Mouse (Mus musculus) mesoderm, embryonic 11.5 days (tissue): ENCODE data around the gene Borcs6.

Source experiments
- DNase-seq: peaks from one replicate; pipeline ENCODE4 v3.0.0-alpha.2; 2012; ENCODE audit warnings: low read depth, low spot score

The Borcs6 gene

DNA sequence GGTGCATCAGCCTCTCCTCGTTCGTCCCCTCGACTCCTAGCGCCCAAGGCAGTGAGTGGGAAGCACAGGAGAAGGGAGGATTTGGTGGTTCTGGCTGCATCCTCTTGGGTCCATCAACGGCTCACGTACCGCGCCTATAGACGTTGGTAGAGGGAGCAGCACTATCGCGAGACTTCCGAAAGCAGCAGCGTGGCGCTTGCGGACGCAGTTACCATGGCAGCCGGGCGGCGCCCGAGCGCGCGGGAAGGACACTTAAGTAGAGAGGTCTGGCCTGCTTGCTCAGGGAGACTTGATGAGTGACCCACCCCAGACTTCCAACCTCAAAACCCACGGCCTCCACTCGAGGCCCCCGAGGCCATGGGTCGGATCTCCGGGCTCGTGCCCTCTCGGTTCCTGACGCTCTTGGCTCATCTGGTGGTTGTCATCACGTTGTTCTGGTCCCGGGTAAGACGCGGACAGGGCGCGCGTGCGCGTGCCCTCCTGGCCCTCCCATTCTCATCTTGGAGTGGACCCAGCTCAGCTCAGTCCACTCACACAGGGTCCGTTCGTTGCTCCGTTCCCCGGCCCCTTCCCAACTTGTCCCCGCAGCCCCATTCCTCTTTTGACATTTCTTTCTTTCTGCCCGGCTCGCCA, 11.2 kb downstream of the Borcs6 start, which contains the start of gene Tmem107:
Gene Tmem107 (plus strand): TSS at position 217 of the 633 bp plus-strand sequence.
- peak; percentile 97 for DNase-seq

DNA sequence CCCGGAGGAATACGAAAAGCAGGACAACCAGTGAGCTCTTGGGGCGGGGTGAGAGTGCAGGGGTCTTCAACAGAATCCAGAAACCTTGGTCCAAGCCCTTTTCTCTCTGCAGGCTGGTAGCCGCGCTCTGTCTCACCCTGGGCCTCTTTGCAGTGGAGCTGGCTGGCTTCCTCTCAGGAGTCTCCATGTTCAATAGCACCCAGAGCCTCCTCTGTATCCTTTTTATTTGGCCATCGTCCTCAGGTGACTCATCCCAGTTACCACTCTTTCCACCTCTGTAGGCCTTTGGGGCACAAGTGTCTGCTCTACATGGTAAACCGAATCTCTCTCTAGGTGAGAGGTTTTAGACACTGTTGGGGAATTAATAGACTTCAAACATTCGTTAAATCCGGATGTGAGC, 11.7 kb downstream of the Borcs6 start:
- DNase-seq = no peak

DNA sequence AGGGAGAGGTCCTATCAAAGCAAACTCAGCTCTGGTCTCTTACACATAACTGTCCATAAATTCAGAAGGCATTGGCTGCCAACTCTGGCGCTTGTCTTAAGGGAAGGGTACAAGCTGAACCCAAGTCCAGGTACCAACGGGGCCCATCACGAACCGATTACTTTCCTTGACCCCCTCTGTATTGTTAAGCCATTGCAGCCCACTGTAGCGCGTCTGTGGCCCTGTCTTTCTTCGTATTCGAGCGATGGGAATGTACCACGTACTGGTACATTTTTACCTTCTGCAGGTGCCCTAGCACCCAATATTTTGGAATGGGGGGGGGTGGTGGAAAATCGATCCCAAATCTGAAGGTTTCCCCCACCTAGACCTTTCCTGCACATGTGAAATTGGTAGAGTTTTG, 12.7 kb downstream of the Borcs6 start:
- DNase-seq = no peak

DNA sequence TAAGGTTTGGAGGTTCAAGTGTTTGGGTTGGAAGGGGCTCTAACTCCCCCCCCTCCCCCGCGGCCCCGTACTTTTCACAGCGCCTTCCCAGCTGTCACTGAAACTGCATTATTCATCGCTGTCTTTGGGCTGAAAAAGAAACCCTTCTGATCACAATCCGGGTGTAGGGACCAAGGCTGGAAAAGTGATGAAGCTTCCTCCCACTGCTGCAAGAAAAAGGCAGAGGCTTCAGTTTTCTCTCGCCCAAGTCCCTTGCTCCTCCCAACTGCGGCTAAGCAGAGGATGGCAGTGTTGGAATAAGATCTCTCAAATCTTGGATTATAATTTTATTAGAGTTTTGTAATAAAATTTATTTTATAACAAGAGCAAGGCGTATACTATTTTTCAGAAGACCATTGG, 13.1 kb downstream of the Borcs6 start:
- no peak for DNase-seq

DNA sequence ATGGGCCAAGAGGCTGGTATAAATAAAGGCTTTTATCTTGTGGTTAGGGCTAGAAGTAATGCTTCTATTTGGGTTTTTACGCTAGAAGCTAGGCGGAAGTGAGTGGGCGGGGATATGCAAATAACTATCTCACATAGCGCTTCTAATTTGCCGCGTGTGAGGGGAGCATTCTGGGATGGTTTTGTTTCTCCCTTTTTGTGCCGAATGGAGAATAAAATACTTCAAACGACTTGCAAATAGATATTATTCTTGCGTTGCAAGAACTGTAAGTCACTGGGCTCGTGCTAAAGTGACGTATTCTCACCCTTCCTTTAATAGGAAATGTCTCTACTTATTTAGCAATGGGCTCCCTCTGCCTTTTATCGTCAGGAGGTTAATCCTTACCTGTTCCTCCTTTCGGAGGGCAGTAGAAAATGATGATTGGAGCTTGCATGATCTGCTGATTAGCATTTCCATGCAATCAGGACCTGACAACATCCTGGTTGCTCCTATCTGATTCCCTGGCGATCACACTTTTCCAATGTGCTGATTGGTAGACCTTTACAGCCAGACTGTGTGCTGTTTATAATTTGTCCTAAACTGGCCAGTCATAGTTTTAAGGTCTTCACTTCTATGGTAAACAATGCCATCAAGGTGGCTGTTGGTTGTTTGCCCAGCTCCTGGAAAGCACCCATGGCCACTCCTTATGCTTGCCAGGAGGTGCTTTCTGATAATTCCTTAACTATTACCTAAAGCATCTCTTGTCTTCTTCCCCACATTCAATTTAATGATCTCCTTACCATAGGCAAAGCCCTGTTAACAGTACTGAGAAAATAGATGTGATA, 13.8 kb downstream of the Borcs6 start:
- DNase-seq = peak; percentile 94

DNA sequence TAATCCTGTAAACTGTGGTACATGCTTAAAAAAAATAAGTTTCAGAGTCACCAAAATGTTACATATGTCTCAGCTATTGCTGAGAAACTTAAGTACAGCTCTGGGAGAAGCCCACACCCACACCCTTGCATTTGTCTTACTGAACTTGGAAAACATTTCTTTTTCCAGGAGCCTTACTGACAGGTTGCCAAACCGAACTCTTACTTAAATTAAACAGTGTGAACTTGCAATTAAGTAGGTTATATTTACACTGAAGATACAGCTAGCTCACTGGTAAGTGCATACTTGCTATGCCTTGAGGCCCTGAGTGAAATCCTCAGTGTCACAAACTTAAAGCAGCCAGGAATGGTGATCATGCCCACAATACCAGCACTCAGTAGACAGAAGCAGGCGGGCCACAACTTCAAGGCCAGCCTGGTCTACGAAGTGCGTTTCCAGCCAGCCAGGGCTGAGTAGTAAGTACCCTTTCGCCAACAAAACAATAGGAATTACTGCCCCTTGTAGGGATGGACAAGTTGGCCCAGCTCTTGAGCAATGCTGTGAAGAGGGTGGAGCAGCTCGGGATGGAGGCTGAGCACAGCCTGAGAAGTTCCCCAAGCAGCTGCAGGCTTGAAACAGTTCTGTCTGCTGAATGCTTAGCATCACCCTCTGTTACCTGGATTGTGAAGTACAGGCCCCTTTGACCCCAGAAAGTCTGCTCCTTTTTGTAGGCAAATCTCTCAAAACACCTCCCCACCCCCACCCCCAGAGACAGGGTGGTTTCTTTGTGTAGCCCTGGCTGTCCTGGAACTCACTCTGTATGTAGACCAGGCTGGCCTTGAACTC, 14.6 kb downstream of the Borcs6 start:
- DNase-seq = no peak

DNA sequence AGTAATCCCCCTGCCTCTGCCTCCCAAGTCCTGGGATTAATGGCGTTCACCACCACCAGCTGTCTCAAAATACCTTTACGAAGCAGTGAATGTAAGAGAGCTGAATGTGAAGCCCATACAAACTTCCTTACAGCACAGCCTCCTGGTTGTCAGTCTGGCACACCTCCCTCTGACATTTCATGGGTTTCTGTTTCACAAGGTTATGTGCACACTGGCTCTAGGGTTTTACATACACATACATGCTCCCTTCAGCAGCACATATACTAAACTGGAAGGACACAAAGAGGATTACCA, 15.2 kb downstream of the Borcs6 start:
- no peak for DNase-seq

DNA sequence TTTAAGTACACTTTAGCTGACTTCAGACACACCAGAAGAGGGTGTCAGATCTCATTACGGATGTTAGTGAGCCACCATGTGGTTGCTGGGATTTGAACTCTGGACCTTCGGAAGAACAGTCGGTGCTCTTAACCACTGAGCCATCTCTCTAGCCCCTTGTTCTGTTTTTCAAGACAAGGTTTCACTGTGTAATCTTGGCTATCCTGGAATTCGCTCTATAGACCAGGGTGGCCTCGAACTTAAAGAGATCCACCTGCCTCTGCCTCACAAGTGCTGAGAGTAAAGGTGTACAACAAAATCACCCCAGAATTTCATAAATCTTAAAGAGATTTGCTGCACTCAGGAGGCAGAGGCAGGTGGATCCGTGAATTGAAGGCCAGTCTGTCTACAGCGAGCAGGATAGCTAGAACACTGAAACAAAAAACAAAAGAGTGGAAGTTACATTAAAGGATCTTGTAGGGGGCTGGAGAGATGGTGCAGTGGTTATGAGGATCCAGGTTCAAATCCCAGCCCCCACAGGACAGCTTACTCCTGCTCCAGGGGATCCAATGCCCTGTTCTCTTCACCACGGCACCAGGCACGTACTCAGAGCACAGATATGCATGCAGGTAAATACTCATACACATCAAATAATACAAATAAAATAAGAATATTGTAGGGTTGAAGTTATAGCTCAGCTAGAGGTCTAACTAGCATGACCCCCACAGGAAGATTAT, 16.4 kb downstream of the Borcs6 start:
- no peak for DNase-seq

DNA sequence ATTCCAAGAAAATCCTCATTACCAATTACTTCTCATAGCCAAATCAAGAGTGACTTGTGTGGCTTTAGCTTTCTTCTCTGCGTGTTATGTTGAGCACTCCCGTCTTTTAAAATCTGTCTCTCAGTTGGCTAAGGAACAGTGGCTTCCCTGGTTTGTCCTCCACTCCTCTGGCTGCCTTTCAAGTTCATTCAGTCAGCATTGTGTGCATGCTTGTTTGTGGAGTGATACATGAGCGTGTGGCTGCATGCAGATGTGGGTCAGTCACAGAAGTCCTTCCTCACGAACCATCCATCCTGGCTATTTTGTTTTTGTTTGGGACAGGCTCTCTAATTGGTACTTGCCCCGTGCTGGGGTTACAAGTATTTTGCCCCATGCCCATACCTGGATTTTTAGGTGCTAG, 17.1 kb downstream of the Borcs6 start:
- DNase-seq = no peak

DNA sequence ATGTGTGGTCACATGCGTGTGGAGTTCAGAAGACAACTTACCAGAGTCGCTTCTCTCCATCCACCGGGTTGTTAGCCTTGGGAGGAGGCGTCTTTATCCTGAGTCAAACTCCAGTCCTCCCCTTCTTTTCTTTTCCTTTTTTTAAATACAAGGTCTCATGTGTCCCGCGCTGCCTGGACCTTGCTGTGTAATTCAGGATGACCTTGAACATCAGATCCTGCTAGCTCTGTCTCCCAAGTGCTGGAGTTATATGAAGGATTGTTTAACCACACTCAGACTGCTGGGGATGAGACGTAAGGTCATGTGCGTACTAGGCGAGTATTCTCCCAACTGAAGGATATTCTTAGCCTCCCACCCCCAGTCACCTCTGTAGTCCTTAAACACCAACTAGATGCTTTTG, 17.8 kb downstream of the Borcs6 start:
- no peak for DNase-seq

DNA sequence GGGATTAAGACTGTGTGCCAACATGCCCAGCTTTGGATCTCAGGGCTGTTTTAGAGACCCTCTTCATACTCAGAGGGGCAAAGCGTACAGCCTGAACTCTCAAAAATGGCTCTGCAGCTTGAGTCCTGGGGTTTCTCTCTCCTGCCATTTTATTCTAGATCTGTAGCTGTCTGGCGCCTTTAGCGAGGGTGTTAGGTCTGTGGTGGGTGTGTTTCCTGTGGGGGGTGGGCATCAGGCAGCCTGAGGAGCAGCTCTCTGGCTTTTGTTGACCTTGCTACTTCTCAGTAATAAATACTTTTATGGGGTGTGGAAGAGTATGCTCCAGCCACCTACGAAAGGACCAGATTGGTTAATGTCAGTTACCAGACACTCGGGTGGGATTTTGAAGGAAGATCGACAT, 18.5 kb downstream of the Borcs6 start:
- no peak for DNase-seq

DNA sequence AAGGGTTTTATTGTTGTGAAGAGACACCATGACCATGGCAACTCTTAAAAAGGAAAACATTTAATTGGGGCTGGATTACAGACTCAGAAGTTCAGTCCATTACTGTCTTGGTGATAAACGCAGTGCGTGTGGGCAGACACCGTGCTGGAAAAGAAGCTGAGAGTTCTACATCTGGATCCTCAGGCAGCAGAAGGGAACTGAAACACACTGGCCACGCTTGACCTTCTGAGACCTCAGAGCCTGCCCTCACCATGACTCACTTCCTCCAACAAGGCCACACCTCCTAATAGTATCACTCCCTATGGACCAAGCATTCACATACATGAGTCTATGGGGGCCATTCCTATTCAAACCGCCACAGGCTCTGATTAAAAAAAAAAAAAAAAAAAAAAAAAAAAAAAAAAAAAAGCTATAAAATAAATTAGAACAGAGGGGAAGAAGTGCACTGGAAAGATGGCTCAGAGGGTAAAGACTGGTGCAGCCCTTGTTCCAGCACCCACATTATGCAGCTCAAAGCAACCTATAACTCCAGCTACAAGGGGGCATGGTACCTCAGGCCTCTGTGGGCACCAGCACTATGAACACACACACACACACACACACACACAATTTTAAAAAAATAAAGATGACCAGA, 19.4 kb downstream of the Borcs6 start:
- no peak for DNase-seq

DNA sequence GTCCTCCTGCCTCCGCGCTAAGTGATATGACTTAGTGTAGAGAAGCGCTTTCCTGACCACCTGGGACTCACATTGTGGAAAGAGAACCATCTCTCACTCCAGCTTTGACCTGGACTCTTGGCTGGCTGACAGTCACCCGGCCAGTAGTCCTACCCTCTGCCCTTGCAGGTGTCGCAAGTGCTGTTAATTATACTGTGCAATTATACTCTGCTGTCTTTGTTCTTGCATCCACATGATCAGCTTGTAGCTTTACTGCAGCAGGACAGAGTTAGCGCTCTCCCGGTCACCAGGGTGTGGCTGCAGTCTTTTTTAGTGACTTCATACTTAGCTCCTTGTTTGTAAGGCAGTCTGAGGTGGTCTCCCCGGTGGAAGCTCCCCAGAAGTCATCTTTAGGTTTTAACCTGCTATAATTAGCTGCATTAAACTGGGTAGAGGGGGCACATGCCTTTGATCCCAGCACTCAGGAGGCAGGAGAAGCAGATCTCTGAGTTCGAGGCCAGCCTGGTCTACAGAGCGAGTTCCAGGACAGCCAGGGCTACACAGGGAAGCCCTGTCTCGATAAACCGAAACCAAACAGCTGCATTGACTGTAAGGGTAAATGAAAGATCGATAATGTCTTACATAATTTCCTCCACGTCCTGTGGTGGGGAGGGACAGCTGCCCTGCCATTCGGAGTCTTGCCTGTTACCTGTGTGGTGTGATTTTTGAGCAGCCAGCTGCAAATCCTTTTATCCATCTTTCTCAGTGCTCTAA, 20.8 kb downstream of the Borcs6 start:
- no peak for DNase-seq

DNA sequence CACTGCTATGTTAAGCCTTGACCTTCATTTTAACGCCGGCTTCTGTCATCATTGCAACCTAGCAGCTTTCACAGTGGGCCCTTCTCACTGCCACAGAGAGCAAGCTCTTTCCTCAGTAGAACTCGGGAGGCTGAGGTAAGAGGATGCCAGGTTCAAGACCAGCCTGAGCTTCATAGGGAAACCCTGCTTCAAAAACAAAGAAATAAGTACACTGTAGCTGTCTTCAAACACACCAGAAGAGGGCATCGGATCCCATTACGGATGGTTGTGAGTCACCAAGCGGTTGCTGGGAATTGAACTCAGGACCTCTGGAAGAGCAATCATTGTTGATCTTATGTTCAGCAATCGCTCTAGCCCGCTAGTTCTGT, 21.3 kb downstream of the Borcs6 start:
- DNase-seq = no peak

DNA sequence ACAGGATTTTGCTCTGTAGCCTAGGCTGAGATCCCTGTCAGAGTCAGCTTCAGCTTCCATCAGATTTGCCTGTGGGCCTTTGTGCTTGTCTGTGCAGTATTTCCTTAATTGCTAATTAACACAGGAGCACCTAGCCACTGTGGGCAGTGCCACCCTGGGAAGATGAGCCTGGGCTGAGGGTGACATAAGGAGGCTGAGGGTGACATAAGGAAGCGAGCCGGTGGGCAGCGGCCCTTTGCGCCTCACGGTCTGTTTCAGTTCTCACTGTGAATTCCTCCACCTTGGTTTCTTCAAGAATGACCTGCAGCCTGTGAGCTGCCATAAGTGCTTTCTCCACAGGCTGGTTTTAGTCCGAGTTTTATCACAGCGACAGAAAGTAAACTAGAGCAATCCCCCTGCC, 22.1 kb downstream of the Borcs6 start:
- DNase-seq = no peak

DNA sequence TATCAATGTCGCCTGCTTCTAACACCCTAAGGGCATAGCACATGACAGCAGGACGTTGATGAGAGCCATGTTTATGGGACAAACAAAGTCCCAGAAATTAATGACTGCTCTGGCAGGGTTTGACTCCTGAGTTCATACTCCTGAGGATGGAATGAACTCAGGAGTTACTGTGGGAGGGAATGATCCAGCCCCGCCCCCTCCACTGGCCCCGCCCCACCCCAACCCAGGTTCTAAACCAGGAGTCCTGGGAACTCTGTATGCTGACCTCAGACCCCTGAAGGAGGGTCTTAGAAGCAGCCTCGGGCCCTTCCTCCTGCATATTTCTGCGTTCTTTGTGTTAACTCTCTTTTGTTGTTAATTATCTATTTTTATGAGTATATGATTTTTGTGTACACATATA, 26.1 kb downstream of the Borcs6 start:
- no peak for DNase-seq

DNA sequence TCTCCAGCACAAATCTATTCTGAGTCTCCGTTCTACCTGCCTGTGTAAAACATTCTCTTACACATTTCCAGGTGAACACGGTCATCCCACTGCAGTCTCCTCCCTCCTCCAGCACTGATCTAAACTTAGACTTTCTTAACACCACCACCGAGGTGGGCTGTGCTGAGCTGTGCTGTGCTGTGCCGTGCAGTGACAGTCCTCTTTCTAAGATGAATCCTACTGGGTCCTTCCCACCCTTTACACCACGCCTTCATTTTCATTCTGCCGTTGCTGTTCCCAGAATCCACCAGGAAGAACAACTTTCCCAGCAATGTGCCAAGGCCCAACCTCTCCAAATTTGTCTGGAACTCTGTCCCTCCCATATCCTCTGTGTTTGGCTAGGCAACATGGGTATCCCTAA, 26.9 kb downstream of the Borcs6 start:
- DNase-seq = no peak

DNA sequence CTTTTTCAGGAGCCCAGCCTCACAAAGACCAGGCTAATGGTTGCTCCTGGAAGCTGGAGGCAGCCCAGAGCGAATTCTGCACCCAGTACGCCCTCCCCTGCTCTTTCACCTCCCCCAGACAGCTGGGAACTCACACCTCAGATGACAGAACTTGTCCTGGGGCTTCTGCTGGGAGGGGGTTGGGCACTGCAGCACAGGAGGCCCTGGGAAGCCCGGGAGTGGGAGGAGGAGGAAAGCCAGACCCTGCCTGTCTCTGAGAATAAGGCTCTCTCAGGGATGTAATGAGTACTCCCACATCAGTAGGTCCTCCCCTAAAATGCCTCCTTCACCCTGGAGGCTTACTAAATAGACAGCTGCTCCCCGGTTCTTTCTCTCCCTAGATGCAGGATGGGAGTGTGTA, 27.6 kb downstream of the Borcs6 start:
- DNase-seq = no peak

DNA sequence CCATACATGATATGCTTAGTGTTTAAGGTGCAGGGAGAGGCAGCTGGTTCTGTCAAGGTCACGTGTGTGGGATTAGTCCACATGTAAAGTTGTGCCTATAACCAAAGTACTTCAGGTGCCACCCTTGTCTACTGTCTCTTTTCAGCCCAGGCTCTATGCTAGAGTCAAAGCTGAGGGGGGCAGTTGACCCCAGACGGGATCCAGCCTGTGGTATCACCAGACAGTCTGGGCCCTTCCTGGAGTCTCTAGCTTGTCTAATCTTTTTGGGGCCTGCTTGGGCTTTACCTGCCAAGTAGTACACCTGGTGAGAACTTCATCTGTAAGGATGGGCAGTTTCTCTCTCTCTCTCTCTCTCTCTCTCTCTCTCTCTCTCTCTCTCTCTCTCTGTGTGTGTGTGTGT, 28.1 kb downstream of the Borcs6 start:
- DNase-seq = no peak

DNA sequence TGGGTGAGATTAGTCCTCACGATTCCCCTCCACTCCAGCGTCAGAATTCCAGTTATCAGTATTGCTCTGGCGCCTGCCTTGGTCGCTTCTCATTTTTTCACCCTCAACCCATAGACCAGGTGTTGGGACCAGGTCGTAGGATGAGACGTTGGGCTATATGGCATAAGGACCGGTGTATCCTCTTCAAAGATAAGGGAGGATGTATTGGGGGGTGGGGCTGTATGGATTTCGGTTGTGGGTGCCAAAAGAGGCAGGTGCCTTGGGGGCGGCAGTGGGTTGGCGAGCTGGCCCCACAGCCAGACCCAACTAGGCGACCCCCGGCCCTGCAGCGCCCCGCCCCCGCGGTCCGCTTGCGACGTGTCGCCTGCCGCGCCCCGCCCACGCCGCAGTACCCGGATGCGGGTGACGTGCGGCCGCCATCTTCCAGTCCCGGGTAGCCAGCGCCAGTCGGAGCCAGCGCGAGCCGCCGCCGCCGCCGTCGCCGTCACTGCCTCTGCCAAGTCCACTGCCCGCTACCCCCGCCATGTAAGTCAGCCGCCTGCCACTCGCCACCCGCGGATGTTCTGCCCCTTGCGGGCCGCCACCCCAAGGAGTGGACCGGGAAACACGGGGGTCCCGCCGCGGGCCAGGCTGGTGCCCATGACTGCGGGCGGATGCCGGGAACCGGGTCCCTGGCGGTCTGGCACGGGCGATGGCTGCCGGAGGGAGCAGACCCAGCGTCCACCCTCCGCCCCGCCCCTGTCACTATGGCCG, 28.8 kb downstream of the Borcs6 start, which contains the start of gene Vamp2:
Gene Vamp2 (plus strand): TSS at position 388 of the 753 bp plus-strand sequence.
- DNase-seq = peak; percentile 91
